Mouse (Mus musculus): Measurements from ENCODE around the gene Dido1. TPM values are rescaled to one million over a fixed set of nuclear protein-coding genes. Genes with fewer than 3 reads are reported as not detected.

Dido1 gene
- 10 to 100 TPM; 18.9 to 19.7 TPM for total RNA-seq (2021)
- long read RNA-seq, experiment 1, partial matches to known transcripts = 2 of 11 reads
- long read RNA-seq, experiment 1, other reads (novel, unspliced or antisense) = 9 of 11 reads
- long read RNA-seq, experiment 2, full-length matches to known transcripts = 2 of 8 reads
- long read RNA-seq, experiment 2, partial matches to known transcripts = 1 of 8 reads
- long read RNA-seq, experiment 2, other reads (novel, unspliced or antisense) = 5 of 8 reads

DNA sequence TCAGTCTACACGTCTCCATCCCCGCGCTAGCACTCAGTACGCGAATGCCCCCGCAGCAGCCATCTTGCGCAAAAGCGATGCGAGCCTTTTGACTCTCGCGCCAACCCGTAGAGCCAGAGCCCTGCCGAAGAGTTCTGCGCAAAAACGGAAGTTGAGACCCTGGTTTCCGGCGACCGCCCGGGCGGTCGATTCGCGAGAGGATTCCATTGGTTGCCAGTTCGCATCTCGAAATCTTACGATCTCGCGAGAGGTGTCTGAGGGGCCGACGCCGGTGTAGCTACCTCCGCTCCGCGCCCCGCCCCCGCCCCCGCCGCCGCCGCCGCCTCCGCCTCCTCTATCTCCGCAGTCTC is at the start of gene Dido1, which contains the start of gene Gid8:
Gene Dido1 (minus strand): TSS at position 77 of the 350 bp plus-strand sequence.
Gene Gid8 (plus strand): TSS at position 195 of the 350 bp plus-strand sequence.
- peak; percentile 95 for DNase-seq
- intact Hi-C loops (cut with DNase I; ENCODE audit: low total_unique reads) = no loop called here

DNA sequence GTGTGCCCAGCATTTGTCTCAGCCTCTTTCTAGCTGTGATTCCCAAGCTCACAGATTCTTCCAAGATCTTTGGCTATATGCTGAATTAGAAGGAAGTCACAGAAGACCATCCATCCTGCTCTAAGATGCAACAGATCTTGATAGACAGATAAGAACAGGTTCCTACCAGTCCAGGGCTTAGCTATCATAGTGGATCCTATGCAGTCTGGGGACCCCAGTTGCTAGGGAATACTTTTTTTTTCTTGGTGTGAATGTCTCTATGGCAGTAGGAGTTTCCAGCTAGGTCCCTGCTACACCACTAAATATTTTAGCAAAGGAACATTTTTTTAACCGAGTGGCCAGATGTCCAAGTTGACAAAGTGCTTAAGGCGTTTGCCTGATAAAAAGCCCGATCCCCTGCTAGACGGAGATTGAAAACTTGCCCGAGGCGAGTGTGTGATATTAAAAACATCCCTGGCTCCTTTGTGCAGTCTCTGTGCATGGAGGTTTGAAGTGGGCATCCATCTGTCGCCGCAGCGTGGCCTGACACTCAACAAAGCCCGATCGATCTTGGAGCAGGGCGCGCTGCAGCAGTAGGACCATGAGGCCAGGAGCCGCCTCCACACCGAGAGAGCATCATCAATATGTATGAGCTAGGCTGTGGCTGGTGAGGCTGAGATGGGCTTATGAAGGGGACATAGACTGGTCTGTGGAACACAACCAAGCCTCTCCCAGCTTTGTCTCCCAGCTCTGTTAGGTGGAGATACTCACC is 48.9 kb upstream of the Dido1 start:
- DNase-seq = no peak
- intact Hi-C loops (cut with DNase I; ENCODE audit: low total_unique reads) = no loop called here

DNA sequence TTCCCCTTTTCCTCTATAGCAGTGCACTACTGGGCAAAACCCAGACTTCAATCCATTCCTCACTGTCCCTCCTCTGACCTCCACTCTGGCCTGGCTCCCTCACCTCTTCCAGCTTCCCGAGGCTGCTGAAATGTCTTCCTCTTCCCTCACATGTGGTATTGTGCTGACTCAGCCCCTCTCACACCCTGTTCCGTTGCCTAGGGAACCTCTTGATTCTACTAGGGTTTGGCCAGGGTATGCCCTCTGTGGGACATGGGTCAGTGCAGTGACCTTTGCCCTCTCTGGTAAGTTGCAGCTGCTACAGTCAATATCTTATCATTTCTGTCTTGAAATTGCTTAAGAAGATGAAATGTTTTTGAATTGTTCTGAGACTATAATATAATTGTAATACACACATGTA is 47.0 kb upstream of the Dido1 start:
- DNase-seq = no peak
- intact Hi-C loops (cut with DNase I; ENCODE audit: low total_unique reads) = no loop called here

DNA sequence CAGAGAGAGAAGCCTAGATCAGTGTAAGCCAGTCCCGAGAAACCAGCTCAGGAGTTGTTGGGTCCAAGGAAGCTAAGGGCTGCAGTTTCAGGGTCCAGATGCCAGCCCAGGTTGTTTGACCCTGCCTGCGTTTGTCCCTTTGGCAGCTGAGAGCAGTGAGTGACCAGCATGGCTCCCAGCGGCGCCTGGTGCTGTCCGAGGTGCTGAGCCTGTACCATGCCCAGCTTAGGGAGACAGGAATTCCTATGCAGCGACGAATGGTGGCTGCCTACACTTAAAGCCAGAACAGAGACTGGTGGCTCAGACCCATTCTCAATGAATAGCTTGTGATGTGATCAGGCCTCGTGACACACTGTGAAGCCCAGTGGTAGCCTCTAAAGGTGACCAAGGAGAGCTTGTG is 46.1 kb upstream of the Dido1 start:
- DNase-seq = peak; percentile 44
- intact Hi-C loops (cut with DNase I; ENCODE audit: low total_unique reads) = no loop called here

DNA sequence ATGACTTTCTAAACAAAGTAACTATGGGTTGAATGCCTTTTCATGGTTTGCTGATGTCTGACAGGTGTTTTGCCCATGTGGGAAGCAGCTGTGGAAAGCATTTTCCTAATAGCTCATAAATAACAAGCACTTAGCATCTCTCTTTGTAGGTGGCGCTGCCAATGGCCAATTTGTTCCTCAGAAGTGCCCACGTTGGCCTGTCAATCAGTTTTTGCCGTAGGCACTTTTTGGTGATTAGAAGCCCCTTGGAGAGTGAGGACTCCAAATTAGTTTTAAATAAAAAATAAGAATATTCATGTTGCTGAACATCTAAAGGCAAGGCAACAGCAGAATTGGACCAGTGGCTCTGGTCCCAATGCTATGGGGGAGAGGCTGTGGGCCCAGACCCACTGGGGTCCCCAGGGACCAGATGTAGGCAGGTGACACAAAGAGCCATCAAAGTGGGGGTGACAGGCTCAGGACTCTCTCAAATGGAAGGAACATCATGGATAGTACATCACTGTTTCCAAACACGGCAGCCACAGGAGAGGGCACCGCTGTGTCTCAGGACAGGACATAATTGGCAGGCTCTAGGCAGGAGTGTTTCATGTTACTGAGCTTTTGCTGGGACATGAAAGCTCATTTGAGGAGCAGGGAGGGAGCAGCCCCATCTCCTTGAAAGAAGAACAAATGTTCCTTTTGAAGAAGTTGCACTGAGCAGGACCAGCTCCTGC is 45.3 kb upstream of the Dido1 start:
- intact Hi-C loops (cut with DNase I; ENCODE audit: low total_unique reads) = no loop called here

DNA sequence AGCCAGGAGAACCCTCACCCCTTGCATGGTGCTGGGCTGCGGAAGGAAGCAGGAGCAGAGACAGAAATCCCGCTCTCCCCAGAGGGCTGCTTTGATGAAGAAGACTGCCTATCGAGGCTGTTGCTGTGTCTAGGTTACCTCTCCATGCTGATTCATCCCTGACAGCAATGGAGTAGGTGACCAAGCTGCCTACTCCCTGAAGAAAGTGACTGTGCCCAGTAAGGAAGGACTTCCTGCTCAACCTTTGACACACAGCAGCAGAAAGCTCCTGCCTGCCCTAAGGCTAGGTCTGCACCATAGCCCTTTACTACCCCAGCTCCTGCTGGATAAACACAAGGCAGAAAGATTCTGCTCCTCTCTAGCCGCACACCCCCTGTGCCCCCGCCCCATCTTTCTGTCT is 39.1 kb upstream of the Dido1 start:
- DNase-seq = no peak
- intact Hi-C loops (cut with DNase I; ENCODE audit: low total_unique reads) = loop anchor here (10.0 kb wide), 2 partner anchors 164 to 274 kb away; partner anchors contain the start of genes Mrgbp and Ogfr

More for the DNA sequence above, 45.3 kb upstream of the Dido1 start:
- DNase-seq = no peak

DNA sequence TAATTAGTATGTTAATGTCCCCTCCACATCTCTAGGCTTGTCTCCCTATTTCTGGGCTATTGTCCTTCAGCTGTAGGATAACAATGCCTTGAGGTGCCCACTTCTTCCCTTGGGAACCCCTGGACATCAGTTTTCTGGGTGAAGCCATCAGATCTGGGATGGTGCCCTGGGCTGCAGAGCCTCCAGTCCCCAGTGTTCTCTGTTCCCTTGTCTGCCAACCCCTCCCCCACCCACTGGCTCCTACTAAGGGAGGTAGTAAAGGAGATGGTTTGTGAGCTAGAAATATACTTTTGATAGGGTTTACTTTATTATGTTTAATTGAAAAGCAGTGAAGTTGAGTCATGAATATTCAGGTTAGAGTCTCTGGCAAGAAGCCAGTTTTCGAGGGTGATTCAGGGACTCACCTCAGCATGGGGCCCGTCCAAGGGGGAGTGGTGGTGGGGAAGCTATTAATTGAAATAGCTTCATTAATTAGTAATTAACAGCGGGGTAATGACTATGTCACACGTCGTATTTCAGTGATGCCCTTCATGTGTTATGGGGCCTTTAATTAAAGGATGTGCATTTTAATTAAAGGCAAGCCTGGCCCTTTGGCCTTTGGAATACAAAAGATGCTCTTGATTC is 36.9 kb upstream of the Dido1 start:
- DNase-seq = no peak
- intact Hi-C loops (cut with DNase I; ENCODE audit: low total_unique reads) = loop anchor here (10.0 kb wide), 2 partner anchors 162 to 272 kb away; partner anchors contain the start of genes Mrgbp and Ogfr

DNA sequence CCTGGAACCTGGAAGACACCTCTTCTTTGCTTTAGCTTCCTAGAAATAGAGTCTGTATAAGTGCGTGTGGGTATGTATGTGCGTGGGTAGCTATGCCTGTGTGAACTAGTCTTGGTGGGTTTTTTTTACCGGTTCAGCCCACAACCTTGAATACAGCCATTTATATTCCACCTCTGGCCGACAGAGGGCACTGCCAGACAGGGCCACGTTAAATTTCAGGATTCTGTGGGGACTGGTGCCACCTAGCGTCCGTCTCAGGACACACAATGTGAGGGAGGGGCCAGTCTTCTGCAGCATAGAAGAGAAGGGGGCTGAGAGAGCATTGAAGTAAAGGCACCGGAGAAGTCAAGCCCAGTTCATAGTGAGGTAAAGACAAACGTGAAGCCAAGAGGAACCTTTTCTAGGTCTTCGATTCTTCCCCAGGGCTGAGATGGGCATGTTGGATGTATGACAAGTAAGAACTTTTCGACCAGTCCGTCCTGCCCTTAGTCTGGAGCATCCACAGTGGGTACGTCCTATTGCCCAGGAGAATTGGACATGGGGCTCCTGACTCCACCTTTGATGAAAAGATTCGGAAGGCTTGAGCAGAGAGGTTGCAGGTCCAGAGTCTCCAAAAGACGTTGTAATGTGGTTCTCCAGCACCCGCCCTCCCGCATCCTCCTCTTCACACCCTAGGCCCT is 35.6 kb upstream of the Dido1 start:
- peak; percentile 82 for DNase-seq
- intact Hi-C loops (cut with DNase I; ENCODE audit: low total_unique reads) = loop anchor here (10.0 kb wide), 2 partner anchors 161 to 271 kb away; partner anchors contain the start of genes Mrgbp and Ogfr

DNA sequence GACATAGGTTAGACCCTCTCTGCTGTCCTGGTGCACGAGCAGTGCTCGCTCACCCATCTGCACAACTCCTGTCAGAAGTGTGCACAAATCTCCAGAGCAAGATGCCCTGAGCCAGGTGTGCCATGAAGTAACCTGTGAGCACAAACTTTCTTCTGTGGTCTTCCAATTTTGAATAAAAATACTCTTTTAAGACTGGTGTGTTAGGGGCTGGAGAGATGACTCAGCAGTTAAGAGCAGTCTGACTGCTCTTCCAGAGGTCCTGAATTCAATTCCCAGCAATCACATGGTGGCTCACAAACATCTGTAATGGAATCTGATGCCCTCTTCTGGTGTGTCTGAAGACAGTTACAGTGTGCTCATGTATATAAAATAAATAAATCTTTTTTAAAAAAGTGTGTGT is 33.5 kb upstream of the Dido1 start:
- intact Hi-C loops (cut with DNase I; ENCODE audit: low total_unique reads) = loop anchor here (5.0 to 10.0 kb wide), 3 partner anchors 34 to 269 kb away; partner anchors contain the start of genes Bhlhe23, Mrgbp and Ogfr
- DNase-seq = no peak

DNA sequence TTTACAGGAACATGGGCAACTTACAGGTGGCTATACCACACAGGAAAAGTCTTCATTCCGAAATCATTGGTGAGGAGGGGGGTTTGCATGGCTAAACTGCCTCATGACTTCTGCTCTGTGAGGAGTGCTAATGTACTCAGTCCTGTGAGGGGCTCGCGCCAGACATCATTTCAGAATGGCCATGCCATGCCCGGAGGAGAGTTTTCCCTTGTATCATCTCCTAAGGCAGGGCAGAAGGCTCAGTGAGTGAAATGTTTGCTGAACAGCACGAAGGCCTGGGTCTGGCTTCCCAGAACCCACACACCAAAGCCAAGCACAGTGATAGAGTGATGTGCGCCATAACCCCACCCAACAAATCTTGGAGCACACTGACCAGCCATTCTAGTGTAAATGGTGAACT is 33.0 kb upstream of the Dido1 start:
- DNase-seq = no peak
- intact Hi-C loops (cut with DNase I; ENCODE audit: low total_unique reads) = loop anchor here (5.0 to 10.0 kb wide), 3 partner anchors 34 to 268 kb away; partner anchors contain the start of genes Bhlhe23, Mrgbp and Ogfr

DNA sequence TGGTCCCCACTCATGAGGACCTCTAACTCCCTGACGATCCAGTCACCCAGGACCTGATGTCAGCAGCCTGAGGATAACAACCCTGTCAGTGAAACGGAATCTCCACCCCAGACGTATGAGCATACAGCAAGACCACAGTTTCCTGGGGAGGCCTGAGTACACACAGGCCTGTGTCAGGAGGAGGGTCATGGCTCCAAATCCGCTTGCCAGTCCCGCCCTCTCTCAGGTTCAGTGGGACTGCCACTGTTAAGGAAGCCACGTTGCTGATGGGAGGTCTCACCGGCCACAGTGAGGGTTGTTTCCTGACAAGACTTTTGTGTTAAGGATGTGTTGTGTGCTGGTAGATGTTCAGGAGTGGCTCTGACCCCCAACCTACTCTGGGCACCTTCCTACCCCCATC is 31.6 kb upstream of the Dido1 start:
- DNase-seq = no peak
- intact Hi-C loops (cut with DNase I; ENCODE audit: low total_unique reads) = loop anchor here (5.0 to 10.0 kb wide), 3 partner anchors 36 to 267 kb away; partner anchors contain the start of genes Bhlhe23, Mrgbp and Ogfr

DNA sequence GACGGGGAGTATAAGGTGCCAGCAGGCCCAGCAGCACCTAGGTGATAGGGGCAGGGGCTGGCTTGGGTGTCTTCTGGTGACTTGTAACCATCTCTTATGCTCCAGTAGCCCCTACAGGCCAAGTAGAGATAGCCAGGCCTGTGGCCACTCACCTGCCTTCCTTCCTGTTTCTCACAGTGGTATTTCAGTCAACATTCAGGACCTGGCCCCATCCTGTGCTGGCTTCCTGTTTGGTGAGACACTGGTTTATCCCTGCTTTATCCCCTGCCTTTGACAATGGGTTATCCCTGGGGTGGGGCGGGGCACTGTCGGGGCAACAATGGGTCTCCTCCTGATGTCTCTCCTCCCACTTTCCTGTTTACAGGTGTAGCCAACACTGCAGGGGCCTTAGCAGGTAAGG is 30.6 kb upstream of the Dido1 start:
- intact Hi-C loops (cut with DNase I; ENCODE audit: low total_unique reads) = loop anchor here (5.0 to 10.0 kb wide), 3 partner anchors 37 to 266 kb away; partner anchors contain the start of genes Bhlhe23, Mrgbp and Ogfr
- DNase-seq = no peak

DNA sequence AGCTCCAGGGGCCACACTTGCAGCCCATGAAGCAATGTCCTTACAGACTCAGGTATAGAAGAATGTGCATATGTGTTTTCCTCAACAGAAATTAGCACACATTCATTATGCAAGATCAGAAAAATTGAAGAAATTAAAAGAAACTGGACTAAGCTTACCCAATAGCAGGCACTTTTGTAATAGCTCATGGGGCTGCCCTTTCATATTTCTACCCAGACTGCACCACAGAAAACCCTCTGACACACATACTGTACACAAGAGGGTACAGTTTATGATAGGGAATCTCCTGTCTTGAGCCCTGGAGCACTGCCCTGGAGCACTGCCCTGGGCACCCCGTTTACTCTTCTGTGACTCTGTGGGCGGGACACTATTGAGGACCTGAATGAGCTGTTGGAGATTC is 28.2 kb upstream of the Dido1 start:
- DNase-seq = no peak
- intact Hi-C loops (cut with DNase I; ENCODE audit: low total_unique reads) = loop anchor here (5.0 kb wide), 1 partner anchor 81 kb away; no protein-coding TSS in a partner anchor

DNA sequence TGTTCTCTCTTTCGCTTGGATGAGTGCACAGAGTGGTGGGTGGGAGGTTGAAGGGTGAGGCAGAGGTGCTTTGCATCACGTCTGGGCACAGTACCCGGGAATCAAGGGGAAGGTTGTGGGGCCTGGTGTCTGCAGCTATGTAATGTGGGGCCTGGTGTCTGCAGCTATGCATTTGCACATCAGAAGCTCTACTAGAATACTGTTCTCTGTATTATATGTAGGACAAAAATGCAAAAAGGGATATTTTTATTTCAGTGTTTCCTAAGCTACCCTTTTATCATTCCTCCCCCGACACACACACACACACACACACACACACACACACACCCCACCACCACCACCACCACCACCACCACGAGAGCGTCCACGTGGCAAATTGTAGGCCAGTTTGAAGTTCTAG is 25.4 kb upstream of the Dido1 start:
- intact Hi-C loops (cut with DNase I; ENCODE audit: low total_unique reads) = loop anchor here (5.0 kb wide), 1 partner anchor 78 kb away; no protein-coding TSS in a partner anchor
- no peak for DNase-seq

DNA sequence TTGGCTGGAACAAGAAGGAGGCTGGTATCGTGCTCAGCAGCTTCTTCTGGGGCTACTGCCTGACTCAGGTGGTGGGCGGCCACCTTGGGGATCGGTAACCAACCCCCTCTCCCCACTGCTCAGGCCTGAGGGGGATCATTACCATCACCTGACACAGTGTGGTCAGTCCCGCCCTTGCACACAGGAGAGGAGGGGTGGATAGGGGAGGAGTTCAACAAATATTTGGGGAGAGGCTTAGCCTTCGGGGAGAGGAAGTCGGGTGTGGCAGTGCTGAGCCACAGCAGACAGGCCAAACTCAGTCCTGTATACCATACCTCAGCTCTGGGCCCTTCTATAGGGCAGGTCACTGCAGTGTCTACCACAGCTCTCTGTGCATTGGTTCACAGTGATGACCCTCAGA is 22.2 kb upstream of the Dido1 start:
- DNase-seq = no peak
- intact Hi-C loops (cut with DNase I; ENCODE audit: low total_unique reads) = no loop called here

DNA sequence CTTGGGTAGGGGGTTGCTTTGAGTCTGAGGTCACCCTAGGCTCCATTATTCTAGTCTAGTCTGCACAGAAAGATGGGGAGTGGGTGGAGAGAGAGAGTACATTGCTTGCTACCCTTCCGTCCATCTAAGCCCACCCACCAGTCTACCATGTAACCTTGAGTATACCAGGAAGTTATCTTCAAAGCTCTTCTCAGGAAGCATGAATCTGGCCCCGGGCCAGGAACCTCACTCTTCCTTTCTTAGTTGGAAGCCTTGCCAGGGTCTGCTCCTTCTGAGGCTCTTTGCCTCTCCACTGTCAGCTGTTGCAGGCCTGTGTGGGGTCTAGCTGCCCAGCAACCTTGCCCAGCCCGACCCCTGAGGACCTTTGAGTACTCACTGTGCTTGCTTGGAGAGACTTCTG is 21.2 kb upstream of the Dido1 start:
- intact Hi-C loops (cut with DNase I; ENCODE audit: low total_unique reads) = no loop called here
- no peak for DNase-seq

DNA sequence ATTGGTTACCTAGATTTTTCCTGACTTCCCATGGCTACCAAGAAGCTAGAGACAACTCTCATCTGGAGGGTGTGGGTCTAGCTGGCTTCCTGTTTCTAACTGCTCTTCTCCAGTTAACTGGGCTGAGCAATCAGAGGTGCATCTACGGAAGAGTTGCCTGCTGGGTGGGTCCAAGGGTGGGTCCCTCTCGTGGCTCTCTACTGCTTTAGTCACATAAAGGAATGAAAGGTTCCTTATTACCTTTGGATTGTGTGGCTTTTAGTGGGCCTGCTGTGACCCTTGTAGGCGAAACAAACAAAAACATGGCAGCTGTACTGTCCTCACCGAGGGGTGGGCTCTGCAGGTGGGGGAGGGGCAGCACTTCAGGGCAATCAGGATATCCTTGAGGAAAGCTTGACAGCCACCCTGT is 17.8 kb upstream of the Dido1 start:
- intact Hi-C loops (cut with DNase I; ENCODE audit: low total_unique reads) = loop anchor here (5.0 kb wide), 1 partner anchor 45 kb away; no protein-coding TSS in a partner anchor

DNA sequence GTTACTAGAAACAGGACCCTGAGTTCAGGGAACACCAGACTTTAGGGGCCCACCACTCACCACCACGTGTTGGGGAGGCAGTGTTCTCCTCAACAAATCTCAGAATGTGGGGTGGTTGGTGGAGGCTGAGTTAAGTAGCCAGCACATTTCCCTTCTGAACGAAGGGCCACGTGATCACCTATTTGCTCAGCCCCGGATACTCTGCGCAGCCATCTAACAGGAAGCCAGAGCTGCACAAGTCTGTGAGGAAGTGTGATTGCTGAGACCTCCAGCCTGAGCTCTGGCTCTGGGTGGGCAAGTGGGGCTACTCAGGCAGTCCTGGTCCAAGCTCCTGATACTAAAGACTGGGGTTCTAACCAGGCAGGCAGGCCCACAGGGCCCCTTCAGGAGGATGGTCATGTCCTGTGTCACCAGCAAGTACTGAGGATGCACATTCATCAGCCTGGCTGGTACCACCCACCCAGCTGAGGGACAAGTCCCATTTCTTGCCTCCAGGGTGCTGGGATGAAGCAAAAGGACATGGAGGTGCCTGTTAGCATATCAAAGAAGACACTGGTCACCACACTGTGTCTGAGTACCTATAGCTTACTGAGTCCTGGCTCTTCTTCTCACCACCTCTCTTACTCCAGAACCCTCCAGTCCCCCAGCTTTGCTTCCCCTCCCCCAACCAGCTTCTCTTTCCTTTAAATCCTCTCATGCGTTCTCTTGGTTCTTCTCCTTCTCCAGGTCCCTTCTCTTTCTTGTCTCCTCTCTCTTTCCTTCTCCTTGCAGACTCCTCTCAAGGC is 17.1 kb upstream of the Dido1 start:
- intact Hi-C loops (cut with DNase I; ENCODE audit: low total_unique reads) = loop anchor here (5.0 kb wide), 1 partner anchor 45 kb away; no protein-coding TSS in a partner anchor
- DNase-seq = no peak

More for the DNA sequence above, 17.8 kb upstream of the Dido1 start:
- no peak for DNase-seq

Data from gastrocnemius, postnatal 14 days (tissue).